Mouse (Mus musculus) stomach, embryonic 14.5 days (tissue): ENCODE data around the gene Cercam. TPM values are rescaled to one million over a fixed set of nuclear protein-coding genes. Genes with fewer than 3 reads are reported as not detected.
A peak's percentile ranks its signal among the peaks of the same experiment; 100 is the strongest.

ENCODE experiments used
- ATAC-seq: fragments of 200-750 bp; cut with Nextera tagmentation; 2 replicates; pipeline ENCODE4 v1.8.0; 2017; ENCODE audit warnings: low read depth, moderate TSS enrichment; ENCODE audit not compliant: insufficient number of reproducible peaks, insufficient read depth, low FRiP score
- H3K27ac ChIP-seq: fragments of 300-500 bp; sonication (generic); 2 replicates; pipeline ENCODE4 v1.5.1; 2014; ENCODE audit warnings: mild to moderate bottlenecking, low read length, moderate library complexity, mixed read lengths
- H3K27me3 ChIP-seq: fragments of 300-500 bp; sonication (generic); 2 replicates; pipeline ENCODE4 v1.6.1; 2014; ENCODE audit warnings: low read length, control low read depth, mixed read lengths; ENCODE audit not compliant: control insufficient read depth, insufficient read depth
- H3K36me3 ChIP-seq: fragments of 300-500 bp; sonication (generic); 2 replicates; pipeline ENCODE4 v1.6.1; 2014; ENCODE audit warnings: mild to moderate bottlenecking, control low read depth, low read length, moderate library complexity, mixed read lengths; ENCODE audit not compliant: control insufficient read depth, insufficient read depth
- H3K4me1 ChIP-seq: fragments of 300-500 bp; sonication (generic); 2 replicates; pipeline ENCODE4 v1.6.1; 2014; ENCODE audit warnings: low read length, control low read depth, mixed read lengths; ENCODE audit not compliant: control insufficient read depth, insufficient read depth
- H3K4me2 ChIP-seq: fragments of 300-500 bp; sonication (generic); replicated peaks from 2 replicates; pipeline ENCODE4 v1.6.1; 2014; ENCODE audit warnings: low read depth, low read length, control low read depth
- H3K4me3 ChIP-seq: fragments of 300-500 bp; sonication (generic); 2 replicates; pipeline ENCODE4 v1.5.1; 2014; ENCODE audit warnings: low read depth, low read length, control low read depth
- H3K9ac ChIP-seq: fragments of 300-500 bp; sonication (generic); replicated peaks from 2 replicates; pipeline ENCODE4 v1.6.1; 2014; ENCODE audit warnings: low read depth, mild to moderate bottlenecking, control low read depth, low read length, moderate library complexity, mixed read lengths
- H3K9me3 ChIP-seq: fragments of 300-500 bp; sonication (generic); 2 replicates; pipeline ENCODE4 v1.6.1; 2016; ENCODE audit warnings: low read depth, low read length, control low read depth; ENCODE audit not compliant: control insufficient read depth
- WGBS: fragments of 180-500 bp; shearing (Covaris S2); extraction: QIAGEN DNeasy Blood & Tissue Kit; methylation state at CpG from one replicate; pipeline ENCODE4 v1.1.7; 2014; 5-methylcytosine and 5-hydroxymethylcytosine counted together
- polyA plus RNA-seq: library from polyadenylated mRNA; unstranded; fragments of >200 nt; fragmentation: Nextera tagmentation; extraction: Ambion mirVana; gene quantifications from 2 replicates; pipeline ENCODE4 v1.2.1, GENCODE M21; 2014

Cercam gene
- polyA plus RNA-seq, 1 experiment from 2014 or later = 28.1 TPM

GRCm38 (mm10) chr2:29833796-29834195 is 35.2 kb upstream of the Cercam start:
- Histone ChIP-seq H3K36me3 (peaks cover 11% of the 10 kb centered on the region), H3K9ac (no peak overlapping the region), H3K9me3 (no peaks in the 10 kb centered on the region), H3K4me3 (no peak overlapping the region), H3K4me1 (no peaks in the 10 kb centered on the region), H3K27ac (no peak overlapping the region), H3K27me3 (no peaks in the 10 kb centered on the region), H3K4me2 (no peak overlapping the region)
- 97% methylated on average over 5 of the region's 5 CpGs for WGBS
- no peak for ATAC-seq

- WGBS = 61% methylated on average over 2 of the region's 2 CpGs
- ATAC-seq = no peak
- no peak overlapping the region for H3K9ac ChIP-seq
- H3K9me3 ChIP-seq = no peaks in the 10 kb centered on the region
- no peak overlapping the region for H3K4me2 ChIP-seq
- H3K27ac ChIP-seq = no peak overlapping the region
- no peaks in the 10 kb centered on the region for H3K27me3 ChIP-seq
- no peak overlapping the region for H3K4me3 ChIP-seq
- H3K36me3 ChIP-seq = peaks cover 12% of the 10 kb centered on the region
- no peaks in the 10 kb centered on the region for H3K4me1 ChIP-seq
These were observed 33.5 kb upstream of the Cercam start for GRCm38 (mm10) chr2:29835391-29835899.

- H3K9ac ChIP-seq = no peak overlapping the region
- H3K4me1 ChIP-seq = no peaks in the 10 kb centered on the region
- H3K4me2 ChIP-seq = no peak overlapping the region
- no peak overlapping the region for H3K4me3 ChIP-seq
- 37% methylated on average over 4 of the region's 4 CpGs for WGBS
- no peak overlapping the region for H3K27ac ChIP-seq
- H3K9me3 ChIP-seq = no peaks in the 10 kb centered on the region
- H3K27me3 ChIP-seq = peaks cover 7% of the 10 kb centered on the region
- ATAC-seq = no peak
- peaks cover 20% of the 10 kb centered on the region for H3K36me3 ChIP-seq
These were observed 29.5 kb upstream of the Cercam start for GRCm38 (mm10) chr2:29839460-29839859.

- Histone ChIP-seq H3K4me2 (no peak overlapping the region), H3K4me3 (no peak overlapping the region), H3K36me3 (peaks cover 17% of the 10 kb centered on the region), H3K27me3 (peaks cover 32% of the 10 kb centered on the region), H3K9ac (no peak overlapping the region), H3K27ac (no peak overlapping the region), H3K9me3 (no peaks in the 10 kb centered on the region), H3K4me1 (peaks cover 6% of the 10 kb centered on the region; the same call in 1 of the 2 replicates)
- no peak for ATAC-seq
- 70% methylated on average over 9 of the region's 9 CpGs for WGBS
These were observed 25.5 kb upstream of the Cercam start for GRCm38 (mm10) chr2:29843231-29844105.

- H3K27me3 ChIP-seq = peaks cover 32% of the 10 kb centered on the region
- H3K9ac ChIP-seq = no peak overlapping the region
- WGBS = 78% methylated on average over 2 of the region's 2 CpGs
- H3K27ac ChIP-seq = no peak overlapping the region
- H3K4me3 ChIP-seq = no peak overlapping the region
- H3K4me1 ChIP-seq = peaks cover 6% of the 10 kb centered on the region; the same call in 1 of the 2 replicates
- peaks cover 13% of the 10 kb centered on the region for H3K36me3 ChIP-seq
- no peaks in the 10 kb centered on the region for H3K9me3 ChIP-seq
- ATAC-seq = no peak
- no peak overlapping the region for H3K4me2 ChIP-seq
These were observed 24.8 kb upstream of the Cercam start for GRCm38 (mm10) chr2:29844115-29844514.

GRCm38 (mm10) chr2:29844661-29845060 is 24.3 kb upstream of the Cercam start:
- Histone ChIP-seq H3K9ac (no peak overlapping the region), H3K4me1 (peaks cover 6% of the 10 kb centered on the region; the same call in 1 of the 2 replicates), H3K27ac (no peak overlapping the region), H3K4me2 (no peak overlapping the region), H3K4me3 (no peak overlapping the region), H3K27me3 (peaks cover 32% of the 10 kb centered on the region), H3K9me3 (no peaks in the 10 kb centered on the region), H3K36me3 (peaks cover 13% of the 10 kb centered on the region)
- 31% methylated on average over 3 of the region's 3 CpGs for WGBS
- ATAC-seq = no peak

- H3K4me2 ChIP-seq = peak overlapping the region; percentile 35
- H3K36me3 ChIP-seq = peaks cover 13% of the 10 kb centered on the region
- H3K27ac ChIP-seq = no peak overlapping the region
- no peak for ATAC-seq
- H3K4me3 ChIP-seq = peak overlapping the region; percentile 18
- no peaks in the 10 kb centered on the region for H3K9me3 ChIP-seq
- H3K27me3 ChIP-seq = peaks cover 32% of the 10 kb centered on the region
- H3K9ac ChIP-seq = no peak overlapping the region
- 15% methylated on average over 25 of the region's 25 CpGs for WGBS
- peaks cover 6% of the 10 kb centered on the region; the same call in 1 of the 2 replicates for H3K4me1 ChIP-seq
These were observed 23.3 kb upstream of the Cercam start for GRCm38 (mm10) chr2:29845636-29846035.

- Histone ChIP-seq H3K4me1 (peaks cover 6% of the 10 kb centered on the region; the same call in 1 of the 2 replicates), H3K4me2 (peak overlapping the region; percentile 35), H3K27me3 (peaks cover 32% of the 10 kb centered on the region), H3K9me3 (no peaks in the 10 kb centered on the region), H3K27ac (no peak overlapping the region), H3K9ac (no peak overlapping the region), H3K36me3 (peaks cover 11% of the 10 kb centered on the region), H3K4me3 (peak overlapping the region; percentile 18)
- WGBS = 8% methylated on average over 47 of the region's 47 CpGs
- no peak for ATAC-seq
These were observed 22.7 kb upstream of the Cercam start for GRCm38 (mm10) chr2:29846061-29846853.
